Mouse (Mus musculus) cerebellum, adult 9-11 months (tissue): Measurements from ENCODE around the gene Acadl.
A peak's percentile ranks its signal among the peaks of the same experiment; 100 is the strongest.

Experiments used
- DNase-seq: peaks from one replicate; pipeline ENCODE4 v3.0.0; 2022

The Acadl gene

GRCm38 (mm10) chr1:66862712-66863511, at the start of gene Acadl:
TSS of gene Acadl (minus strand) at chr1:66863277.
- peak; percentile 36 for DNase-seq

- no peak for DNase-seq
These were observed 49.2 kb upstream of the Acadl start for GRCm38 (mm10) chr1:66912305-66912704.

- no peak for DNase-seq
These were observed 39.5 kb upstream of the Acadl start for GRCm38 (mm10) chr1:66902566-66902965.

- no peak for DNase-seq
These were observed 37.9 kb upstream of the Acadl start for GRCm38 (mm10) chr1:66900946-66901345.

GRCm38 (mm10) chr1:66898261-66898660, 35.2 kb upstream of the Acadl start:
- no peak for DNase-seq

GRCm38 (mm10) chr1:66896556-66896955, 33.5 kb upstream of the Acadl start:
- DNase-seq = no peak

- DNase-seq = no peak
These were observed 33.0 kb upstream of the Acadl start for GRCm38 (mm10) chr1:66896125-66896524.

GRCm38 (mm10) chr1:66895837-66896118, 32.7 kb upstream of the Acadl start:
- DNase-seq = no peak

GRCm38 (mm10) chr1:66895093-66895836, 32.2 kb upstream of the Acadl start:
- DNase-seq = no peak

- no peak for DNase-seq
These were observed 24.1 kb upstream of the Acadl start for GRCm38 (mm10) chr1:66887175-66887574.

- DNase-seq = no peak
These were observed 17.1 kb upstream of the Acadl start for GRCm38 (mm10) chr1:66880217-66880616.

GRCm38 (mm10) chr1:66874740-66875139, 11.7 kb upstream of the Acadl start:
- DNase-seq = no peak

GRCm38 (mm10) chr1:66871591-66871990, 8.5 kb upstream of the Acadl start:
- no peak for DNase-seq

GRCm38 (mm10) chr1:66865633-66866032, 2.6 kb upstream of the Acadl start:
- DNase-seq = no peak

- DNase-seq = no peak
These were observed 841 bp upstream of the Acadl start for GRCm38 (mm10) chr1:66863741-66864495.

- no peak for DNase-seq
These were observed 1.1 kb downstream of the Acadl start for GRCm38 (mm10) chr1:66861764-66862672.

GRCm38 (mm10) chr1:66847506-66847905, 15.6 kb downstream of the Acadl start:
- DNase-seq = no peak

- DNase-seq = no peak
These were observed 17.3 kb downstream of the Acadl start for GRCm38 (mm10) chr1:66845690-66846318.

- no peak for DNase-seq
These were observed 21.1 kb downstream of the Acadl start for GRCm38 (mm10) chr1:66841938-66842337.

GRCm38 (mm10) chr1:66841510-66841909, 21.6 kb downstream of the Acadl start:
- DNase-seq = no peak

- no peak for DNase-seq
These were observed 23.2 kb downstream of the Acadl start for GRCm38 (mm10) chr1:66839755-66840438.
